Comparison of ENCODE assay signal across 21 mouse cellular contexts in the genomic region with DNA sequence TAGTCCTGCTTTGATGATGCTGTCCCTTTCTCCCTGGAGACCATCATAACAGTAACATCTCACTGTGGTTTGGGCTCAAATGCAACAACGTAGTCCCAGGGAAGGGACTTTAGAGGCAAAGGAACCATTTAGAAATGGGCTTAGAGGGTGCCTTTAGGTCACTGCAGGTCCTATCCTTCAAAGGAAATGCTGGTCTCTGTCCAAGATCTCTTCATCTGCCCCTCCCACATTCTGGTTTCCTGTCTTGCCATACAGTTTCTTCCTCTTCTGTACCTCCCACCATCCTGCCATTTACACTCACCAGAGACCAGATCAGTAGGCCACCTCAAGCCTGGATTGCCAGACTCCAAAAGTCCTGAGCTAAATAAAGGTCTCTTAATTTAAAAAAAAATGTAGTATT.
"Had no signal": no experiment of that assay in that cellular context is flagged by ENCODE, and none has a peak within 500 bp of the region (broad histone marks: within the 10 kb centered on the region; RNA-seq: fewer than 3 reads in every experiment).

No protein-coding gene starts in this region.

- DNase-seq: gastrocnemius, postnatal 14 days; heart, adult 18-20 months; heart, postnatal 14 days; heart, postnatal 36 days; kidney, adult 11 months; kidney, adult 8-10 months; kidney, postnatal 10 days; kidney, postnatal 25 days; layer of hippocampus, adult 9-11 months; layer of hippocampus, postnatal 36 days; left cerebral cortex, postnatal 4 days had no signal

- H3K4me1 ChIP-seq: limb, embryonic 15.5 days; liver, embryonic 12.5 days had no signal

- H3K4me3 ChIP-seq: heart, embryonic 10.5 days; heart, embryonic 13.5 days; heart, embryonic 15.5 days; hindbrain, embryonic 13.5 days; hindbrain, embryonic 15.5 days; limb, embryonic 13.5 days; limb, embryonic 15.5 days; liver, embryonic 12.5 days had no signal

- H3K27ac ChIP-seq: heart, embryonic 10.5 days; heart, embryonic 13.5 days; heart, embryonic 15.5 days; hindbrain, embryonic 13.5 days; hindbrain, embryonic 15.5 days; hindbrain, postnatal 0 days; limb, embryonic 13.5 days; limb, embryonic 15.5 days; liver, embryonic 12.5 days had no signal

- H3K27me3 ChIP-seq: heart, embryonic 13.5 days; heart, embryonic 15.5 days; hindbrain, embryonic 13.5 days; hindbrain, embryonic 15.5 days; limb, embryonic 13.5 days; limb, embryonic 15.5 days; liver, embryonic 12.5 days had no signal

- ATAC-seq: hindbrain, postnatal 0 days; intestine, embryonic 16.5 days; liver, embryonic 12.5 days had no signal

- H3K36me3 ChIP-seq: heart, embryonic 10.5 days; heart, embryonic 13.5 days; heart, embryonic 15.5 days; hindbrain, embryonic 13.5 days; hindbrain, embryonic 15.5 days; limb, embryonic 13.5 days; limb, embryonic 15.5 days; liver, embryonic 12.5 days had no signal
